Comparison of ENCODE assay signal across 12 mouse cellular contexts in genomic region chr15:102335925-102336324, GRCm38 (mm10). TPM values are rescaled to one million over a fixed set of nuclear protein-coding genes. Genes with fewer than 3 reads are reported as not detected.
DNase-seq lines count a peak whose midpoint lies in the region; ATAC-seq and TF ChIP-seq lines count a peak whose summit lies in the region.
"Not testable (repeated sequence)": the region's sequence is repeated elsewhere in the genome, so short reads cannot be mapped to it uniquely, and the experiment has no call there.
"Had no signal": no experiment of that assay in that cellular context is flagged by ENCODE, and none has a peak within 500 bp of the region (broad histone marks: within the 10 kb centered on the region; RNA-seq: fewer than 3 reads in every experiment).

No protein-coding gene starts in this region.

- not testable (repeated sequence) for TF ChIP-seq POLR2A in brain, embryonic 14.5 days (IDR thresholded peaks at IDR 0.05; ENCODE audit: borderline replicate concordance, extremely low read depth, insufficient read depth, insufficient read length, poor library complexity, severe bottlenecking)

- H3K4me3 ChIP-seq in E14TG2a.4 (replicated peaks; ENCODE audit: low read length); forebrain, postnatal 0 days (ENCODE audit: low read depth, low read length); kidney, postnatal 0 days (replicated peaks; ENCODE audit: low read depth, low read length); lung, embryonic 14.5 days (ENCODE audit: low read depth, low read length); midbrain, postnatal 0 days (ENCODE audit: low read depth, low read length): not testable (repeated sequence)

- 94% methylated on average over 5 of the region's 5 CpGs for WGBS in forebrain, postnatal 0 days
- 94% methylated on average over 5 of the region's 5 CpGs for WGBS in kidney, postnatal 0 days
- WGBS in lung, embryonic 14.5 days = 89% methylated on average over 5 of the region's 5 CpGs
- WGBS in midbrain, postnatal 0 days = 93% methylated on average over 5 of the region's 5 CpGs

- H3K9ac ChIP-seq in forebrain, postnatal 0 days; kidney, postnatal 0 days (ENCODE audit: low read depth, low read length); lung, embryonic 14.5 days; midbrain, postnatal 0 days (replicated peaks; ENCODE audit: low read length, poor library complexity, severe bottlenecking): not testable (repeated sequence)

- H3K4me1 ChIP-seq in E14TG2a.4 (replicated peaks; ENCODE audit: low read depth, low read length) = peaks cover 45% of the 10 kb centered on the region
- peaks cover 15% of the 10 kb centered on the region for H3K4me1 ChIP-seq in forebrain, postnatal 0 days (ENCODE audit: insufficient read depth)
- H3K4me1 ChIP-seq in kidney, postnatal 0 days (replicated peaks; ENCODE audit: insufficient read depth, low read length) = peaks cover 13% of the 10 kb centered on the region
- H3K4me1 ChIP-seq in lung, embryonic 14.5 days (ENCODE audit: insufficient read depth); midbrain, postnatal 0 days (ENCODE audit: insufficient read depth, low read length): not testable (repeated sequence)

- ATAC-seq in forebrain, postnatal 0 days; kidney, postnatal 0 days (replicated peaks; ENCODE audit: low FRiP score, low read depth); lung, embryonic 14.5 days (ENCODE audit: insufficient read depth); midbrain, postnatal 0 days (ENCODE audit: low FRiP score): not testable (repeated sequence)

- not testable (repeated sequence) for H3K27ac ChIP-seq in forebrain, postnatal 0 days (ENCODE audit: low read depth, low read length); kidney, postnatal 0 days; lung, embryonic 14.5 days (ENCODE audit: low read depth); midbrain, postnatal 0 days (ENCODE audit: low read depth, low read length)

- not testable (repeated sequence) for H3K4me2 ChIP-seq in forebrain, postnatal 0 days (ENCODE audit: low read depth); kidney, postnatal 0 days (ENCODE audit: low read length); lung, embryonic 14.5 days; midbrain, postnatal 0 days (ENCODE audit: low read depth, low read length, poor library complexity, severe bottlenecking)

- H3K36me3 ChIP-seq in E14TG2a.4 (ENCODE audit: insufficient read depth, low read length) = peaks cover 86% of the 10 kb centered on the region
- peaks cover 51% of the 10 kb centered on the region for H3K36me3 ChIP-seq in forebrain, postnatal 0 days (ENCODE audit: insufficient read depth)
- peaks cover 44% of the 10 kb centered on the region for H3K36me3 ChIP-seq in kidney, postnatal 0 days (ENCODE audit: insufficient read depth, low read length)
- peaks cover 74% of the 10 kb centered on the region for H3K36me3 ChIP-seq in lung, embryonic 14.5 days (ENCODE audit: insufficient read depth)
- H3K36me3 ChIP-seq in midbrain, postnatal 0 days (ENCODE audit: insufficient read depth, low read length) = peaks cover 49% of the 10 kb centered on the region

- H3K9me3 ChIP-seq in E14TG2a.4 (ENCODE audit: low read length); forebrain, postnatal 0 days (ENCODE audit: low read length); kidney, postnatal 0 days (replicated peaks; ENCODE audit: low read length); lung, embryonic 14.5 days (ENCODE audit: low read depth, low read length); midbrain, postnatal 0 days (ENCODE audit: low read length): not testable (repeated sequence)

- H3K27me3 ChIP-seq in E14TG2a.4 (ENCODE audit: insufficient read depth, low read length); forebrain, postnatal 0 days (ENCODE audit: insufficient read depth, low read length); kidney, postnatal 0 days (ENCODE audit: insufficient read depth, low read length); lung, embryonic 14.5 days (ENCODE audit: insufficient read depth, low read length); midbrain, postnatal 0 days (ENCODE audit: insufficient read depth, low read length): not testable (repeated sequence)

- 0 out of 2 replicates have a peak, but pooled peaks have one; percentile 8 for TF ChIP-seq CTCF in E14TG2a.4 (conservative IDR thresholded peaks at IDR 0.05; ENCODE audit: low read length)
- peak; percentile 48; the same call in 1 of the 2 replicates for TF ChIP-seq CTCF in brain, embryonic 14.5 days (IDR thresholded peaks at IDR 0.05; ENCODE audit: borderline replicate concordance, extremely low read depth, insufficient read depth, insufficient read length)
- peak; percentile 55 for TF ChIP-seq CTCF in forebrain, postnatal 0 days (IDR thresholded peaks at IDR 0.05; ENCODE audit: low read depth)
- peak; percentile 62 for TF ChIP-seq CTCF in kidney, postnatal 0 days (IDR thresholded peaks at IDR 0.05; ENCODE audit: low read depth)
- peak; percentile 63 for TF ChIP-seq CTCF in lung, embryonic 14.5 days (IDR thresholded peaks at IDR 0.05; ENCODE audit: low read depth)
- TF ChIP-seq CTCF in midbrain, postnatal 0 days (IDR thresholded peaks at IDR 0.05) = peak; percentile 65

- DNase-seq in 3T3-L1 (ENCODE audit: low read depth, low spot score) = peak; percentile 60
- DNase-seq in brain, embryonic 14.5 days (ENCODE audit: low read depth) = peak; percentile 38
- peak; percentile 16 for DNase-seq in forebrain, postnatal 0 days
- peak; percentile 39 for DNase-seq in kidney, postnatal 0 days (ENCODE audit: low spot score)
- DNase-seq in lung, embryonic 14.5 days = peak; percentile 76
- DNase-seq in midbrain, postnatal 0 days (ENCODE audit: low spot score) = peak; percentile 27
- DNase-seq in thymus, postnatal 0 days (ENCODE audit: low spot score) = peak; percentile 43

RNA-seq across cellular contexts. Expression of gene Myg1, which starts 4.4 kb away (rescaled TPM):
- polyA plus RNA-seq in brain, embryonic 14.5 days (2012; rRNA removed) = 109 and 137 TPM in 2 replicates
- 46.4 and 54.2 TPM in 2 replicates for total RNA-seq in forebrain, postnatal 0 days (2014; rRNA removed)
- 80.2 and 85.7 TPM in 2 replicates for polyA plus RNA-seq in forebrain, postnatal 0 days (2015; fragmentation: Nextera tagmentation; extraction: Ambion mirVana)
- polyA plus RNA-seq in kidney, postnatal 0 days (2015; fragmentation: Nextera tagmentation; extraction: Ambion mirVana) = 84.9 and 86.9 TPM in 2 replicates
- 111 and 113 TPM in 2 replicates for polyA plus RNA-seq in lung, embryonic 14.5 days (2014; fragmentation: Nextera tagmentation; extraction: Ambion mirVana)
- 63.1 and 69.1 TPM in 2 replicates for total RNA-seq in midbrain, postnatal 0 days (2014; rRNA removed)
- polyA plus RNA-seq in midbrain, postnatal 0 days (2015; fragmentation: Nextera tagmentation; extraction: Ambion mirVana) = 83.2 and 87.1 TPM in 2 replicates
- 94.7 and 107 TPM in 2 replicates for polyA plus RNA-seq in thymus, postnatal 0 days (2015; fragmentation: Nextera tagmentation; extraction: Ambion mirVana)

RNA-seq across cellular contexts. Expression of gene Pfdn5, which starts 10.0 kb away (rescaled TPM):
- polyA plus RNA-seq in brain, embryonic 14.5 days (2012; rRNA removed) = 303 and 362 TPM in 2 replicates
- 177 and 262 TPM in 2 replicates for total RNA-seq in forebrain, postnatal 0 days (2014; rRNA removed)
- polyA plus RNA-seq in forebrain, postnatal 0 days (2015; fragmentation: Nextera tagmentation; extraction: Ambion mirVana) = 518 and 621 TPM in 2 replicates
- 511 and 565 TPM in 2 replicates for polyA plus RNA-seq in kidney, postnatal 0 days (2015; fragmentation: Nextera tagmentation; extraction: Ambion mirVana)
- 477 and 511 TPM in 2 replicates for polyA plus RNA-seq in lung, embryonic 14.5 days (2014; fragmentation: Nextera tagmentation; extraction: Ambion mirVana)
- 145 and 153 TPM in 2 replicates for total RNA-seq in midbrain, postnatal 0 days (2014; rRNA removed)
- 525 and 567 TPM in 2 replicates for polyA plus RNA-seq in midbrain, postnatal 0 days (2015; fragmentation: Nextera tagmentation; extraction: Ambion mirVana)
- 446 and 454 TPM in 2 replicates for polyA plus RNA-seq in thymus, postnatal 0 days (2015; fragmentation: Nextera tagmentation; extraction: Ambion mirVana)

RNA-seq across cellular contexts. Expression of gene Aaas, which starts 14.6 kb away (rescaled TPM):
- 33.6 and 49.2 TPM in 2 replicates for polyA plus RNA-seq in brain, embryonic 14.5 days (2012; rRNA removed)
- 25.5 and 27.9 TPM in 2 replicates for total RNA-seq in forebrain, postnatal 0 days (2014; rRNA removed)
- 31.6 and 33.4 TPM in 2 replicates for polyA plus RNA-seq in forebrain, postnatal 0 days (2015; fragmentation: Nextera tagmentation; extraction: Ambion mirVana)
- polyA plus RNA-seq in kidney, postnatal 0 days (2015; fragmentation: Nextera tagmentation; extraction: Ambion mirVana) = 37.1 and 42.2 TPM in 2 replicates
- 99.1 and 103 TPM in 2 replicates for polyA plus RNA-seq in lung, embryonic 14.5 days (2014; fragmentation: Nextera tagmentation; extraction: Ambion mirVana)
- 21.8 and 31.1 TPM in 2 replicates for total RNA-seq in midbrain, postnatal 0 days (2014; rRNA removed)
- polyA plus RNA-seq in midbrain, postnatal 0 days (2015; fragmentation: Nextera tagmentation; extraction: Ambion mirVana) = 30.1 and 32.8 TPM in 2 replicates
- polyA plus RNA-seq in thymus, postnatal 0 days (2015; fragmentation: Nextera tagmentation; extraction: Ambion mirVana) = 56.8 and 61.7 TPM in 2 replicates

RNA-seq across cellular contexts. Expression of gene Sp7, which starts 31.1 kb away (rescaled TPM):
- polyA plus RNA-seq in brain, embryonic 14.5 days (2012; rRNA removed) = 0.69 and 4.1 TPM in 2 replicates
- 0.92 and 2.1 TPM in 2 replicates for total RNA-seq in forebrain, postnatal 0 days (2014; rRNA removed)
- 0.30 and 0.35 TPM in 2 replicates for polyA plus RNA-seq in forebrain, postnatal 0 days (2015; fragmentation: Nextera tagmentation; extraction: Ambion mirVana)
- 0.61 and 1.1 TPM in 2 replicates for polyA plus RNA-seq in kidney, postnatal 0 days (2015; fragmentation: Nextera tagmentation; extraction: Ambion mirVana)
- polyA plus RNA-seq in lung, embryonic 14.5 days (2014; fragmentation: Nextera tagmentation; extraction: Ambion mirVana) = 0.55 and 0.64 TPM in 2 replicates
- 0.47 and 0.60 TPM in 2 replicates for total RNA-seq in midbrain, postnatal 0 days (2014; rRNA removed)
- 0.10 and 0.31 TPM in 2 replicates for polyA plus RNA-seq in midbrain, postnatal 0 days (2015; fragmentation: Nextera tagmentation; extraction: Ambion mirVana)
- polyA plus RNA-seq in thymus, postnatal 0 days (2015; fragmentation: Nextera tagmentation; extraction: Ambion mirVana) = 0.10 and 0.13 TPM in 2 replicates
- total RNA-seq: gastrocnemius, postnatal 36 days; heart, postnatal 10 days had no signal
- polyA plus RNA-seq: liver, embryonic 15.5 days; small intestine, adult 2 months had no signal

RNA-seq across cellular contexts. Expression of gene Espl1, which starts 39.9 kb away (rescaled TPM):
- 11.3 and 12.6 TPM in 2 replicates for polyA plus RNA-seq in brain, embryonic 14.5 days (2012; rRNA removed)
- total RNA-seq in forebrain, postnatal 0 days (2014; rRNA removed) = 2.7 and 9.6 TPM in 2 replicates
- 1.5 and 2.3 TPM in 2 replicates for polyA plus RNA-seq in forebrain, postnatal 0 days (2015; fragmentation: Nextera tagmentation; extraction: Ambion mirVana)
- 6.1 and 7.5 TPM in 2 replicates for polyA plus RNA-seq in kidney, postnatal 0 days (2015; fragmentation: Nextera tagmentation; extraction: Ambion mirVana)
- 44.1 and 45.9 TPM in 2 replicates for polyA plus RNA-seq in lung, embryonic 14.5 days (2014; fragmentation: Nextera tagmentation; extraction: Ambion mirVana)
- total RNA-seq in midbrain, postnatal 0 days (2014; rRNA removed) = 2.7 and 4.5 TPM in 2 replicates
- polyA plus RNA-seq in midbrain, postnatal 0 days (2015; fragmentation: Nextera tagmentation; extraction: Ambion mirVana) = 1.7 and 2.7 TPM in 2 replicates
- polyA plus RNA-seq in thymus, postnatal 0 days (2015; fragmentation: Nextera tagmentation; extraction: Ambion mirVana) = 17.7 and 18.0 TPM in 2 replicates

Comparison
In these comparisons a context has a peak if more than half of its experiments do, and no peak if none do; other contexts are left out.
1. DNase-seq: peak in every context shown above with its lines; median percentile 76 in lung, embryonic 14.5 days; 60 in 3T3-L1; 43 in thymus, postnatal 0 days; 39 in kidney, postnatal 0 days; 38 in brain, embryonic 14.5 days; 27 in midbrain, postnatal 0 days; 16 in forebrain, postnatal 0 days.
2. CTCF ChIP-seq: peak in every context shown above with its lines; median percentile 65 in midbrain, postnatal 0 days; 63 in lung, embryonic 14.5 days; 62 in kidney, postnatal 0 days; 55 in forebrain, postnatal 0 days; 48 in brain, embryonic 14.5 days; 8 in E14TG2a.4.